Mouse (Mus musculus) heart, postnatal 36 days (tissue): Measurements from ENCODE around the gene Prok2. TPM values are rescaled to one million over a fixed set of nuclear protein-coding genes. Genes with fewer than 3 reads are reported as not detected.

ENCODE experiments used
- DNase-seq, 2 experiments: peaks; one replicate each; pipeline ENCODE4 v3.0.0; 2021 to 2022
- intact Hi-C: fragments of 180-260 bp; cut with DNase I; formaldehyde crosslinking; loops from one replicate; pipeline ENCODE4 v1.15.1; 2025
- total RNA-seq, 2 experiments: library from RNA; stranded (reverse); gene quantifications; 2 replicates each; pipeline ENCODE4 v1.2.3; 2021

The Prok2 gene
- not detected for total RNA-seq

DNA sequence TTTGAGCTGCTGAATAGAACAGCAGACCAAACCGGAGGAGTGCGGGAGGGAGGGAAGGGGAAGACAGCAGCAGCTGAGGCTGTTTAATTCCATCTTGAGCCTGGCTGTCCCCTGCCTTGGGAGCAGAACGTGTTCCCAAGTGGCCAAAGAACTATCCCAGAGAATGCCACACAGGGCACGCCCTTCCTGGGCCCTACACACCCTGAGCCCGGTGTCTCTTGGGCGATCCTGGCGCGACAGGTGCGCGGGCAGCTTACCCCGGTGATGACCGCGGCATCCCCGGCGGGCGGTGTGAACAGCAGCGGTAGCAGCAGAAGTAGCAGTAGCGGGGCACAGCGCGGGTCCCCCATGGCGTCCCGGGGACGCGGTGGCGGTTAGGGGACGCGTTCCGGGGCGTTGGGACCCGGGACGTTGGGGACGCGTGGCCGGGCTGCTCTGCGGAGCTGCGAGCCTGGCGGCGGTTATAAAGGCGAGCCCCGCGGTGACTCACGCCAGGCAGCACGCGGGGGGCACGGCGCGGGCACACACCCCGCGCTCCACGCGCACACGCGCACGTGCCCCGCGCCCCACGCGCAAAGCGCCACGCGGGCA lies at the start of gene Prok2:
Gene Prok2, minus strand, starts transcription at position 422 of the 591 bp plus-strand sequence.
- no peak for DNase-seq
- intact Hi-C loops, result no loop called here

DNA sequence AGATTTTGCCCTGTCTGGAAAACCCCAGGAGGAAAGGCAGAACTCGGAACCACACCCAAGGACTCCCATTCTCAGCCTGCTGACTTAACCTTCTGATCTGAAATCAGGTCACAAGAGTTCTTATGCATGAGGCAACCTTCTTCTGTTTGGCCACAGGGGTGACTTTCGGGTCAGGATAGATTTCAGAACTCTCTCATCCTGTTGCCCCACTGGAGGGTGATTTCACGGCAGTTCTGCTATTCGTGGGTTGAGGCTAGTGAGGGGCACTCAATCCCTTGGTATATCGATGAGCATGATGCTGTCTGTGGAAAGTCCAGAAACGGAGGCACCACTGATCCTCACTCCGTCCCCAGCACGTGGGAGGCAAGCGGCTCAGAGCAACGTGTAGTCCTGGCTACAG lies 48.5 kb upstream of the Prok2 start:
- DNase-seq, result no peak
- intact Hi-C loops, result no loop called here

DNA sequence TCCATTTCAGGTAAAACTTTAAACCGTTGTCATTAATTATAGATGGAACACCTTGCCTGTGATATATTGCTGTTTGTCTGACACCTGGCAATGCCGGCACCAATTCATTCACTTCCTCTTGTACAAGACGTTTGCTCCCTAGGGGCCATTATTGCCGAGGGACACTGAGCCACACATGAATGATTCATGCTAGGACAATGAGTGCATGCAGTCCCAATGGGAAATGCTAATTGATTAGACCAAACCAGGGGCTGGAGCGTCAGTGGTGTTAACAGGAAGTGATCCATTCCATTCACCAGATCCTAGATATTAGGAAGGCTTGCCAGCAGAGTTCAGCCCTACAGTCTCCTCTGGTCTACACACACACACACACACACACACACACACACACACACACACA lies 42.3 kb upstream of the Prok2 start:
- intact Hi-C loops, result no loop called here
- no peak for DNase-seq

DNA sequence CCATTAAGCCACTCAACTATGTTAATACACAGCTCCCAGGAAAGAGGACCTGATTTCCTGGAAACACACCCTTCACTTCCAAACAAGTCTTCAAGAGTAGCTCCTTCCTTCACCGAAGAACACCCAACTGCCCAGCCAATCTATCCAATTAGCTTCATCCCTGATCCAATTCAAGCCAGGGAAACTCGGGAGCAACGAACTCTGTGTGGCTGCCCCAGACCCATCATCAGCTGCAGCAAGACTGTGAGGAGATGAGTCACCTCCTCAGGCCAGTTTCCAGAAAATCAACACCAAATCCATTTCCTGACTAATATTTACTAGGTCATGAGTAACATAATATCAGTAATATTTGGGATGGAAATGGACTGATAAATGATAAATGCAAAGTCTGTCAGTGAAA lies 38.7 kb upstream of the Prok2 start:
- no peak for DNase-seq
- intact Hi-C loops, result no loop called here

GRCm38 (mm10) chr6:99762069-99762985 lies 36.1 kb upstream of the Prok2 start:
- DNase-seq, result no peak
- intact Hi-C loops, result no loop called here

- no peak for DNase-seq
- intact Hi-C loops, result no loop called here
Observed at GRCm38 (mm10) chr6:99756105-99756504, 29.9 kb upstream of the Prok2 start.

DNA sequence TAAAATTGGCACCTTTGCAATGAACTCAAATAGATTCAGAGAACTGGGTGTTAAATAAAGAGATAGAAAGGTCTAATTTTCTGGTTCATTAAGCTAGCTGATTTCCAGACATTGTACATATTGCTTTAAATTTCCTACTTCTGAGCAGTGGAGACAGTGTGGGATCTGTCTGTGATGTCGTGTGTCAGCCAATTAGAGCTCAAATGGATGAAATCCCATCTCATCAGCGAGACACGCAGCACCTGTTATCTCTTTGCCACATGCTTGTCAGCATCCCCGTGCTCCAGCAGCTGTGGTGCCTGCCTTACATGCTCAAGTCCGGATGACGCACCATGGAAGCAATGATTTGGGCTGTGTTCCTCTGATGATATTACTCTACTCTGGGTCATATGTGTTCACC lies 25.1 kb upstream of the Prok2 start:
- DNase-seq, result no peak
- intact Hi-C loops, result no loop called here

GRCm38 (mm10) chr6:99746275-99746674 lies 20.1 kb upstream of the Prok2 start:
- intact Hi-C loops, result no loop called here
- no peak for DNase-seq

DNA sequence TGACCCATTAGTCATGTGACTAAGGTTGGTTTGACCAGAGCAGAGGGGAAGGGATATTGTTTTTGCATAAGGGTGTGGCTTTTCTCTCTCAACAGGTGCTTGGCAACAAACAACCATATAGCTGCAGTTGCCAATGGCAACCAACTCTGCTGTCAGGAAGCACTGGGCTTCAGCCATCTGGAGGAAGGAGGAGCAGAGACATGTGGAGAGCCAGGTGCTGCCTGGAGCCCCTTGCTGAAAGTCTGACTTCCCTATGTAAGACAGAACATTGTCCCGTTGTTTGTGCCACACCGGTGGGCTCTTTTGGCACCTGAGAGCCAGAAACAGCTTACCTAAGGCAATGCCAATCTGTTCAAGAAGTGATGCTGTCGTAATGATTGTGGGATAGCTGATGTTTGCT lies 16.7 kb upstream of the Prok2 start:
- intact Hi-C loops, result no loop called here
- DNase-seq, result no peak

DNA sequence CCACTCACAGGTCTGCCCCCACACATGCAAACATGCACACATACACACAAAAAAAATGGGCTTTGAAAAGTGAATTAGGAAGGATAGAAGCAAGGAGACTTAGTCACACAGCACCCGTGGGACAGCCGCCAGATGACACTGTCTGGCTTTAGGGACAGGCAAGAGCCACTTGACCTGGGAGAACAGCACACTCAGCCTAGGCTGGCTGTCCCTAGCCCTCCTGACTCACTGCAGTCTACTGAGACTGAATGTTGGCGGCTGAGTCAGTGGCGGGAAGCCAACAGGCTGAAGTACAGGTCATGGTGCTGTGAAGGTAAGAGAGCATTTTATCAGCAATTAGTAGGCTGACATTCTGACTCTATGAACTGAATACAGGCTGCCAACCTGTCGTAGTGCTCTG lies 8.5 kb upstream of the Prok2 start:
- peak; percentile 22 to 24 for DNase-seq
- intact Hi-C loops, result no loop called here

DNA sequence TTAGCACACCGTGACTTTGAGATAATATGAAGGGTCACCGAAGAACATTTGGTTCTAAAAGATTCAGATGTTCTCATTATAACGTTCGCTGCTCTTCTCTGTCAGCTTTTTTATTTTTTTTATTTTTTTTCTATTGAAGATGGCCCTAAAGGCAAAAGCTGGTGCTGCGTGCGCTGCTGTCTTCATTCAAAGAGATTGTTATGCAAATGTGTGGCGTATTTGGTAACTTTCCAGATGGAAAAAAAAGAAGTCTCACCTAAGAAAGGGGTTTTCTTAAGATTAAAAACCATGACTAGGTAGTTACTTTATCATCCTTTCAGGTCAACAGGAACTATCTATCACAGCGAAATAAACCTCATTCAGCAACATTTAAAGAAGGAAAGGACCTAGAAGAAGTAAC lies 6.5 kb upstream of the Prok2 start:
- intact Hi-C loops, result no loop called here

GRCm38 (mm10) chr6:99731926-99732325 lies 5.7 kb upstream of the Prok2 start:
- intact Hi-C loops, result no loop called here
- no peak for DNase-seq

More for the DNA sequence above, 6.5 kb upstream of the Prok2 start:
- no peak for DNase-seq

DNA sequence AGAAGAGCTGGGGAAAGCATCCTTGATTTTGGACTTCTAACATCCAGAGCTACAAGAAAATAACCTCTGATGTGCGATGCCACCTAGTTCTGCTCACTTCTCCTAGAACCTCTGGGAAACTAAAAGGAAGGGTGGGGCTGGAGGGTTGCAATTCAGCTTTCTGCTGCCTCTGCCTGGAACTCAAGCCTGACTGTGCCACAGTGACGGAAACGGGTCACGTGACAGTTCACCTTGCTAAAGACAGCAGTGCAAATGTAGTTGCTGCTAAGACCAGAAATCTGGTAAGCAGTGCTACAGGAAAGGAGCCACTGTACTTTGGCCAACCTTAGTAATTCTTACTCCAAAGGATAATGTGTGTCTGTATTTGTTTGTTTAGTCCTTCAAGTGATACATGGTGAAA lies 3.7 kb upstream of the Prok2 start:
- no peak for DNase-seq
- intact Hi-C loops, result no loop called here

GRCm38 (mm10) chr6:99726576-99727303 lies 548 bp upstream of the Prok2 start:
- intact Hi-C loops, result no loop called here
- DNase-seq, result no peak

DNA sequence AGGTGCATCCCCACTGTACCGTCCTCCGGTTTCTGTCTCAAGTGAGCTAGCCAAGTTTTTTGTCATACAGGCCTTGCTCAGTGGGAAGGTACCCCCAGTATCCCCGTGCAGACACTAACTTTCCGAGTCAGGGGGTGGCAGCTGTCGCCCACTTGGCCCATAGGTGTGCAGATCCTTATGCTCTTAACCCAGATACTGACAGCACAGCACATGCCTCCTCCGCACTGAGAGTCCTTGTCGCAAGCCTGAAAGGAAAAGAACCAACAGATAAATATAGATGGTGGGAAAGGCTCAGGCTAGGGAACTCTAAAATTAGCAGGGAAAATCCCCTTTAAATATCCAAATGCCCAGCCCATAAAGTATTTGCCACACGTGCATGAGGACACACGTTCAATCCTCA lies 3.8 kb downstream of the Prok2 start:
- no peak for DNase-seq
- intact Hi-C loops, result no loop called here

GRCm38 (mm10) chr6:99721032-99721431 lies 5.2 kb downstream of the Prok2 start:
- no peak for DNase-seq
- intact Hi-C loops, result no loop called here

GRCm38 (mm10) chr6:99715913-99716312 lies 10.3 kb downstream of the Prok2 start:
- intact Hi-C loops, result no loop called here
- no peak for DNase-seq

- DNase-seq, result no peak
Observed at GRCm38 (mm10) chr6:99715191-99715590, 11.0 kb downstream of the Prok2 start.

GRCm38 (mm10) chr6:99713256-99713655 lies 12.9 kb downstream of the Prok2 start:
- intact Hi-C loops, result no loop called here

More at GRCm38 (mm10) chr6:99715191-99715590, 11.0 kb downstream of the Prok2 start:
- intact Hi-C loops, result no loop called here

DNA sequence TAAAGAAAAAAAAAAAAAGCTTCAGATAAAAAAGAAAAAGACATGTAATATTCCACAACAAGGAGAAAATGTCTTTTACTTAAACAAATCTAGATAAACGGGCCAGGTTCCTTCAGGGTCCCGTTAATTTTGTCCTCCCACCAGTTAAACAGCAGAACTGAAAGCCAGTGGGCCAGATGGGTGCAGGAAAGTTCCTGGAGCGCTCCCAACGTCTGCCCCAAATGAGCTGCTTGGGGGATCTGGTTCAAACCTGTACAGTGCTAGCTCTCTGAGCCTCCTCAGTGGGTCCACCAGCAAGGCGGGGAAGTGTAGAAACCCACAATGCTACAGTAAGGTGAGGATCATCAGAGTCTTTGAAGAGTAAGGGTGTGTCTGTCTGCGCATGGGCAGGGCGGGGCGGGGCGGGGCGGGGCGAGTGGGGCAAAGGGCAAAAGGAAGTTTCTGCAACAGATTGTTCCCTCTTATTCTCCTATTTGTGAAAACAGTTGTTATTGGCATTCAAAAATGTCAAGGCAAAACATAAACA lies 14.6 kb downstream of the Prok2 start:
- intact Hi-C loops, result no loop called here
- no peak for DNase-seq

More at GRCm38 (mm10) chr6:99713256-99713655, 12.9 kb downstream of the Prok2 start:
- DNase-seq, result no peak

DNA sequence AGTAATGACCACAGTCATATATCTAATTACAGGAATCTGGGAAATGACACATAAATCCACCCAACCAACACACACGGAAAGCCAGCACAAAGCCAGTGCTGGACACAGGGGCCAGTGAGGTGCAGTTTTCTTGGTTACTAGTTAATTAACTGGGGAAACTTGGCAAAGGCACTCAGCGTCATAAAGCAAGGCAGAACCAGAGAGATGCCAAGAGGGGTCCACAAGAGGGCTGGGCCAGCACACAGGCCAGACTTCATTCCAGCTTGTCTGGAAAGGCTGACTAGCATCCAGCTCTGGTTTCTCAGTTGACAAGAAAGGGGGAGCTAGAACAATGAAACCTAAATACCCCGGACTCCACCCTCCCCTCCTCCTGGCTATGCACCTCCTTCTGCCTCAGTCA lies 25.7 kb downstream of the Prok2 start:
- intact Hi-C loops, result no loop called here
- DNase-seq, result no peak
